Mouse (Mus musculus) limb, embryonic 14.5 days (tissue): Measurements from ENCODE around the gene Gh. TPM values are rescaled to one million over a fixed set of nuclear protein-coding genes. Genes with fewer than 3 reads are reported as not detected.

Experiments
- ATAC-seq: fragments of 200-750 bp; cut with Nextera tagmentation; 2 replicates; pipeline ENCODE4 v1.8.0; 2017; ENCODE audit warnings: low read depth, moderate number of reproducible peaks, moderate TSS enrichment; ENCODE audit not compliant: low FRiP score
- DNase-seq: peaks from one replicate; pipeline ENCODE4 v3.0.0-alpha.2; 2015; ENCODE audit warnings: low spot score
- H3K27ac ChIP-seq: fragments of 300-500 bp; sonication (generic); replicated peaks from 2 replicates; pipeline ENCODE4 v1.5.1; 2014; ENCODE audit warnings: low read depth, mild to moderate bottlenecking, low read length, moderate library complexity, mixed read lengths
- H3K27me3 ChIP-seq: fragments of 300-500 bp; sonication (generic); 2 replicates; pipeline ENCODE4 v1.6.1; 2014; ENCODE audit warnings: low read length, mixed read lengths; ENCODE audit not compliant: control insufficient read depth, insufficient read depth
- H3K36me3 ChIP-seq: fragments of 300-500 bp; sonication (generic); 2 replicates; pipeline ENCODE4 v1.6.1; 2014; ENCODE audit warnings: mild to moderate bottlenecking, low read length, moderate library complexity, mixed read lengths; ENCODE audit not compliant: control insufficient read depth, insufficient read depth
- H3K4me1 ChIP-seq: fragments of 300-500 bp; sonication (generic); 2 replicates; pipeline ENCODE4 v1.6.1; 2014; ENCODE audit warnings: antibody characterized with exemption, low read length, mixed read lengths; ENCODE audit not compliant: control insufficient read depth, insufficient read depth
- H3K4me2 ChIP-seq: fragments of 300-500 bp; sonication (generic); replicated peaks from 2 replicates; pipeline ENCODE4 v1.6.1; 2014; ENCODE audit warnings: low read depth, mild to moderate bottlenecking, low read length, moderate library complexity; ENCODE audit not compliant: severe bottlenecking
- H3K4me3 ChIP-seq: fragments of 300-500 bp; sonication (generic); replicated peaks from 2 replicates; pipeline ENCODE4 v1.5.1; 2014; ENCODE audit warnings: low read length
- H3K9ac ChIP-seq: fragments of 300-500 bp; sonication (generic); 2 replicates; pipeline ENCODE4 v1.6.1; 2014; ENCODE audit warnings: mild to moderate bottlenecking, low read depth, low read length, moderate library complexity; ENCODE audit not compliant: severe bottlenecking
- H3K9me3 ChIP-seq: fragments of 300-500 bp; sonication (generic); 2 replicates; pipeline ENCODE4 v1.6.1; 2016; ENCODE audit warnings: low read length; ENCODE audit not compliant: control insufficient read depth
- POLR2A ChIP-seq: fragments of 200-500 bp; IDR thresholded peaks from 2 replicates; pipeline ENCODE4 v1.8.0; 2012; ENCODE audit warnings: inconsistent platforms, mild to moderate bottlenecking, moderate library complexity, borderline replicate concordance; ENCODE audit not compliant: insufficient read depth, insufficient read length; ENCODE audit errors: extremely low read depth
- WGBS: fragments of 180-500 bp; shearing (Covaris S2); extraction: QIAGEN DNeasy Blood & Tissue Kit; methylation state at CpG from one replicate; pipeline ENCODE4 v1.1.7; 2014; 5-methylcytosine and 5-hydroxymethylcytosine counted together
- polyA plus RNA-seq, 2 experiments: library from polyadenylated mRNA; depleted of rRNA in 1 of 2; stranded (reverse) in 1 of 2; unstranded in 1 of 2; fragments of >200 nt; fragmentation: Nextera tagmentation in 1 of 2; extraction: Ambion mirVana in 1 of 2; gene quantifications; 2 replicates each; pipeline versions ENCODE4 v1.2.1 to v1.2.3; 2012 to 2014

The Gh gene
- polyA plus RNA-seq, 2 experiments: not detected

GRCm38 (mm10) chr11:106268326-106269059, 33.2 kb downstream of the Gh start:
- Histone ChIP-seq H3K4me1 (peaks cover 47% of the 10 kb centered on the region), H3K27me3 (no peaks in the 10 kb centered on the region), H3K36me3 (peaks cover 38% of the 10 kb centered on the region), H3K27ac (peak overlapping the region; percentile 68), H3K9me3 (no peaks in the 10 kb centered on the region), H3K4me3 (peak overlapping the region; percentile 25), H3K4me2 (peak overlapping the region; percentile 42), H3K9ac (peak overlapping the region; percentile 34)
- DNase-seq (peak; percentile 58), ATAC-seq (no peak)
- 8% methylated on average over 8 of the region's 8 CpGs for WGBS
- no peak for TF ChIP-seq POLR2A

- H3K4me1 ChIP-seq: peaks cover 44% of the 10 kb centered on the region
Measured at GRCm38 (mm10) chr11:106267871-106268270, 33.8 kb downstream of the Gh start.

GRCm38 (mm10) chr11:106267311-106267852, 34.3 kb downstream of the Gh start:
- ATAC-seq: 0 out of 2 replicates have a peak, but pooled peaks have one; percentile 10
- H3K27ac ChIP-seq: peak overlapping the region; percentile 72
- H3K4me2 ChIP-seq: peak overlapping the region; percentile 42
- DNase-seq: peak; percentile 54
- no peaks in the 10 kb centered on the region for H3K27me3 ChIP-seq
- WGBS: 27% methylated on average over 14 of the region's 15 CpGs
- H3K4me3 ChIP-seq: peak overlapping the region; percentile 25
- peaks cover 44% of the 10 kb centered on the region for H3K4me1 ChIP-seq
- H3K9me3 ChIP-seq: no peaks in the 10 kb centered on the region
- TF ChIP-seq POLR2A: no peak
- peaks cover 49% of the 10 kb centered on the region for H3K36me3 ChIP-seq
- peak overlapping the region; percentile 34; the same call in 1 of the 2 replicates for H3K9ac ChIP-seq

More at GRCm38 (mm10) chr11:106267871-106268270, 33.8 kb downstream of the Gh start:
- Histone ChIP-seq H3K36me3 (peaks cover 44% of the 10 kb centered on the region), H3K27ac (peak overlapping the region; percentile 72), H3K4me3 (peak overlapping the region; percentile 25), H3K27me3 (no peaks in the 10 kb centered on the region), H3K9me3 (no peaks in the 10 kb centered on the region), H3K4me2 (peak overlapping the region; percentile 42), H3K9ac (peak overlapping the region; percentile 34)
- no peak for DNase-seq
- TF ChIP-seq POLR2A: no peak
- 23% methylated on average over 5 of the region's 5 CpGs for whole genome bisulfite sequencing
- ATAC-seq: no peak

- Histone ChIP-seq H3K4me2 (peak overlapping the region; percentile 42; the same call in 1 of the 2 replicates), H3K4me3 (0 out of 2 replicates have a peak overlapping the region, but pooled peaks have one; percentile 25), H3K9ac (no peak overlapping the region), H3K4me1 (peaks cover 44% of the 10 kb centered on the region), H3K27ac (no peak overlapping the region), H3K36me3 (peaks cover 59% of the 10 kb centered on the region), H3K9me3 (no peaks in the 10 kb centered on the region), H3K27me3 (no peaks in the 10 kb centered on the region)
- TF ChIP-seq POLR2A: no peak
- DNase-seq (no peak), ATAC-seq (no peak)
- WGBS: 88% methylated on average over 10 of the region's 10 CpGs
Measured at GRCm38 (mm10) chr11:106266431-106266830, 35.2 kb downstream of the Gh start.

- Histone ChIP-seq H3K4me1 (peaks cover 36% of the 10 kb centered on the region), H3K4me3 (no peak overlapping the region), H3K9ac (no peak overlapping the region), H3K9me3 (no peaks in the 10 kb centered on the region), H3K27ac (no peak overlapping the region), H3K36me3 (peaks cover 67% of the 10 kb centered on the region), H3K27me3 (no peaks in the 10 kb centered on the region), H3K4me2 (no peak overlapping the region)
- DNase-seq: no peak
- no peak for ATAC-seq
- 88% methylated on average over 4 of the region's 4 CpGs for WGBS
- no peak for TF ChIP-seq POLR2A
Measured at GRCm38 (mm10) chr11:106265570-106265969, 36.1 kb downstream of the Gh start.
